Mouse (Mus musculus): ENCODE measurements around the gene Ssr2.

GRCm38 (mm10) chr3:88551586-88551985, 24.1 kb upstream of the Ssr2 start:
- TF ChIP-seq CTCF (IDR thresholded peaks at IDR 0.05; ENCODE audit: extremely low read depth, insufficient read depth, insufficient read length, insufficient replicate concordance), result no peak
- no peak for TF ChIP-seq POLR2A (IDR thresholded peaks at IDR 0.05; ENCODE audit: low read depth, low read length)
